Mouse (Mus musculus): ENCODE measurements at regions not wholly inside any gene's neighbourhood (a gene's known extent, or its start where the extent isn't known, plus 50 kb on each side); places are given as distances from the start of the nearest gene placed in this dataset.

GRCm38 (mm10) chr6:11796361-11796760, 110.9 kb downstream of the Ndufa4 start:
- ATAC-seq (replicated peaks; ENCODE audit: low FRiP score, low TSS enrichment, poor library complexity, severe bottlenecking) = no peak

DNA sequence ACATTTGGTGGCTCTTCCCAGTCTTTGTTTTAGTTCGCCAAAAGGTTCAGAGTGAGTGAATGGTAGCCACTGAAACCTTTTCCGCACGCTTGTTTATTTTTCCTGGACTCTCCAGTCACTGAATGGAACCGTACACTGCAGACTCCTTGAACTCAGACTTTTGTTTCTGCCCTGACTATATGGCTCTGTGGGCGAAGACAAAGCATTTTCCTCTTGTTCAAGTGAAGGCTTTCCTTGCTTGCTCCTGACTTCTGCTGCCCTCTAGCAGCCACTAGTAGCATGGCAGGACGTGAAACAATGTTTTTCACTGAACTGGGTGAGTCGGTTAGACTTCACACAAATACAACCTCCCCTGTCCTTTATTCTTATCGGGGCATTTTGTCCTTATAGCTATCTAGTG, 113.9 kb downstream of the Ndufa4 start:
- peak; percentile 97 for ATAC-seq (replicated peaks; ENCODE audit: low FRiP score, low TSS enrichment, poor library complexity, severe bottlenecking)

DNA sequence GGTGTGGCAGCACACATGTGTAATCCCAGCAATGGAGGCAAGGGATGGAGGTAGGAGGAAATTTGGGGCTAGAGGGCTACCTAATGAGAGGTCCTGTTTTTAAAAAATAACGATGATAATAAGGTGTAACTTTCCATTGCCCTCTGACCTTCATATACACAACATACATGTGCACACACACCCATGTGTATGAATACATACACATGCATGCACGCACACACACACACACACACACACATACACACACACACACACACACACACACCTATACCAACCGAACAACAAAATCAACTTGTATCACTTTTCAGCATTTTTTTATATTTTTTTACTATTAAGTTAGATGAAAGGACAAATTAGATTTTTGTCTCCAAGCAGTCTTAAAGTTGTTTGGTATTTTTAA, 115.1 kb downstream of the Ndufa4 start:
- no peak for ATAC-seq (replicated peaks; ENCODE audit: low FRiP score, low TSS enrichment, poor library complexity, severe bottlenecking)

- ATAC-seq (replicated peaks; ENCODE audit: low FRiP score, low TSS enrichment, poor library complexity, severe bottlenecking) = no peak
Observed at GRCm38 (mm10) chr6:11791056-11791455, 116.2 kb downstream of the Ndufa4 start.

DNA sequence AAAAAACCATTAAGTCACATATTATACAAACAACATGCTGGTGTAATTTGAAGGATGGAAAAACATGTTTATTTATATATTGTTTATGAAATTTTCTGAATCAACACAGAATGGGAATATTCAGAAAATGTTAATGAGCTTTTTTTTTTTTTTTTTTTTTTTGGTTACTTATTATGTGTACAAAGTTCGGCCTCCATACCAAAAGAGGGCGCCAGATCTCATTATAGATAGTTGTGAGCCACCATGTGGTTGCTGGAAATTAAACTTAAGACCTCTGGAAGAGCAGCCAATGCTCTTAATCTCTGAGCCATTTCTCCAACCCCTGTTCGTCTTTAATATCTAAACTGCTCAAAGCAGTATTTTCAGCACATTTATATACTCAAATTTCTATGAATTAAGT, 133.3 kb downstream of the Ndufa4 start:
- ATAC-seq (replicated peaks; ENCODE audit: low FRiP score, low TSS enrichment, poor library complexity, severe bottlenecking) = no peak

DNA sequence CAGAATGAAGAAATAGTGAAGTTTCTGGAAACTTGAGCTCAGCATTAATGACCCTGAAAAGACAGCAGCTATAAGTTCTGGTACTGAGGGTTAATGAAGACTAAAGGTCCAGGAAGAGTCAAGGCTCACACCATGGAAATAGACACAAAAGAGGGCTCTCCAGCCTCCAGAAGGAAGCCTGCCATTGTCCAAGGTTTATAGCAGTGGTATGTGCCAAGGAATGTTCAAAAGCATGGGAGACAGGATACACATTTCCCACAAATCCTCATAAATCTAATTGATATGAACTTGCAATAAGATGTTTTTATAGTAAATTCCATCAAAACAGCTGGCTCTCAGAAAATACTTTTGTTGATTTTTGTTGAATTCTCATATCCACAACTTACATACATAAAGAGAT, 144.4 kb downstream of the Ndufa4 start:
- ATAC-seq (replicated peaks; ENCODE audit: low FRiP score, low TSS enrichment, poor library complexity, severe bottlenecking) = no peak

DNA sequence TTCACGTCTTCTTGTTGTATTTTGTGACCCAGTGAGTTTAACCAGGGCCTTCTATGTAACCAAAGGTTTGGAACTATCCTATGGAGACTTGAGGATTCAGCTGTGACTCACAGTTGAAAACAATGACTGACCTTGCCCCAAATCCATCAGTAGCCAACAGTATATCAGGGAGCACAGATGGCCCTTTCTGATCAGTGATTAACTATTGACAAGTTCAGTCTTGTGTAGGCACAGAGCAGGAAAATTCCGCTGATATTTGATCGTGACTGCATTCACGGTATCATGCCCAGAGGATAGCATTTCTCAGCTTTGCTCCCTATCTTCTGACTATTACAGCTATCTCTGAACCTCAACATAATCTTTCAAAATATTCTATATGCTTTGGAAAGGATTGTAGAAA, 169.6 kb downstream of the Ndufa4 start:
- ATAC-seq (replicated peaks; ENCODE audit: low FRiP score, low TSS enrichment, poor library complexity, severe bottlenecking) = peak; percentile 65

DNA sequence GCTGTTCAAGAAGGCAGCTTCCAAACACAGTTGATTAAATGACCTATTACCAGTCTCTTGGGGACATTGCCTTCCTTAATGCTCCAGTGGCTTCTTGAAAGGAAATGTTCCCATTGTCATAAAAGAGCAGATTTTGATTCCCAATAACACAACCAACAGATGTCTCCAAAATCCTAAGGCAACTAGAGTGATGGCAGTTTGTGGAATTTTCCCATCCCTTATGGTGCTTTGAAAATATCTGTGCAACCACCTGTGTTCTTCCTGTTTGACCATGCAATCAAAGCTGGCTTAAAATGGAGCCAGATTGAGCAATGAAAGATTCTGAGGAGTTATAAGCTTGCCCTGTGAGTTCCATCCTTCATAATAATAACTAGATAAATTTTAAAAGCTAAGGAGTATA, 176.2 kb downstream of the Ndufa4 start:
- ATAC-seq (replicated peaks; ENCODE audit: low FRiP score, low TSS enrichment, poor library complexity, severe bottlenecking) = no peak

DNA sequence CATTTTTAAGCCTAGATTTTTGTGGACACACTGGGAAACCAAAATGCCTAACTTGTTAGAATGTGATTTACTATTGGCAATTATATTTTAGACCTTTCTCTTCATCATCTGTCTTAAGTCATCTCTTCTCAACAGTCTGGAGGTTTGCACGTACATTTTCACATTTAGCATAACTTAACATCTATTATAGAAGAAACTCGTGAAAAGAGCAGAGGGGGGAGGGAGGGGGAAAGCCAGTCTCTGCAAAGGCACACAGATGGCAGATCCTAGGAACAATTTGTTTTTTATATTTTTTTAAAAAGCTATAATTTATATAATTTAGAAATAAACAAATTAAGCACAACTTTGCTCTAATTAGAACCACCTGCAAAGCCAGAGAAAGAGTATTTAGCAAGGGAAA, 176.6 kb downstream of the Ndufa4 start:
- no peak for ATAC-seq (replicated peaks; ENCODE audit: low FRiP score, low TSS enrichment, poor library complexity, severe bottlenecking)

DNA sequence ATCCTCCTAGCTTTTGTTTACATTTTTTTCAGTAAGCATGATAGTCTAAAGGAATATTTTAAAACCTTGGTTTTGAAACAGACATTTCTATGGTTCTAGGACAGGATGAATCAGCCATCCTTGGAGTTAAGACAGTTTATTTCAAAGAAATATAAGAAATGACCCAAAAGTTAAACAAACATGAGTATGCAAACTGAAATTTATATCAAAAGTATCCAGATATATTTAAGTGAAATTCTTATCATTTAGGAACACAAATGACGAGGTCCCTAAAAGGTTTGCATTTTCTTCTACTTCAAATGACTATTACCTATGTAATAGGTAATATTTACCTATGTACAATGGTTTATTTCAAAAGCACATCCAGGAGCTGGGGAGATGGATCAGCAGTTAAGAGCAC, 179.5 kb downstream of the Ndufa4 start:
- ATAC-seq (replicated peaks; ENCODE audit: low FRiP score, low TSS enrichment, poor library complexity, severe bottlenecking) = peak; percentile 24

DNA sequence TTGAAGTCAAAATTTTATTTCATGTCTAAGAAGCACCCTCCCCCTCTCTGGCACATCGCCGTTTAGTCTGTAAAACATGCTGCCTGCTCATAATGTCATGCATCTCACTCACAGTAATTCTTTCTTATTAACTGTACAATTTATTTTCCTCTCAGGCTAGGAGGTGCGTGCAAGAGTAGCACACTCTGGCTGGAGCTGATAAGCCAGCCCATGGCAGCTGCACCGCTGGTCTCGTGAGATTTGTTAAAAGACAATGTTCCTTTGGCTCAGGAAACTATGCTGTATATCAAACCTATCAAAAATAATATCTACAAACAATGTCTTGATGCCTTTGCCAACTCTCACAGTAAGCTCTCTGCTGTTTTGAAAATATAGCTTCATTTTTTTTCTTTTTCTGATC, 179.9 kb downstream of the Ndufa4 start:
- ATAC-seq (replicated peaks; ENCODE audit: low FRiP score, low TSS enrichment, poor library complexity, severe bottlenecking) = peak; percentile 100

- no peak for ATAC-seq (replicated peaks; ENCODE audit: low FRiP score, low TSS enrichment, poor library complexity, severe bottlenecking)
Observed at GRCm38 (mm10) chr6:11723519-11723918, 183.8 kb downstream of the Ndufa4 start.

- peak; percentile 85 for ATAC-seq (replicated peaks; ENCODE audit: low FRiP score, low TSS enrichment, poor library complexity, severe bottlenecking)
Observed at GRCm38 (mm10) chr6:11720274-11720673, 187.0 kb downstream of the Ndufa4 start.

DNA sequence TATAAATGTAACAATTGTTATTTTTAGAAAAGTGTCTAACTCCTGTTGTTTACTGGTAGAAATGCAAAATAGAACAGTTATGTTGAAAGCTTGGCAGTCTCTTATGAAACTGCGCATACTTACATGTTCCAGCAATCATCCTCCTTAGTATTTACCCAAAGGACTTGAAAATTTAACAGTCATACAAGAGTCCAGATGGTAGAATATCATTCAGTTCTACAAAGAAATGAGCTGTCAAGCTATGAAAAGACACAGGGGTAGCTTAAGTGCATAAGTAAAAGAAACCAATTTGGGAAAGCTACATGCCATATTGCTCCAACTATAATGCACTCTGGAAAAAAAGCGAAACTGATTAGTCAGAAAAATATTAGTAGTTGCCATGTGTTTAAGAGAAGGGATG, 196.7 kb downstream of the Ndufa4 start:
- ATAC-seq (replicated peaks; ENCODE audit: low FRiP score, low TSS enrichment, poor library complexity, severe bottlenecking) = no peak

DNA sequence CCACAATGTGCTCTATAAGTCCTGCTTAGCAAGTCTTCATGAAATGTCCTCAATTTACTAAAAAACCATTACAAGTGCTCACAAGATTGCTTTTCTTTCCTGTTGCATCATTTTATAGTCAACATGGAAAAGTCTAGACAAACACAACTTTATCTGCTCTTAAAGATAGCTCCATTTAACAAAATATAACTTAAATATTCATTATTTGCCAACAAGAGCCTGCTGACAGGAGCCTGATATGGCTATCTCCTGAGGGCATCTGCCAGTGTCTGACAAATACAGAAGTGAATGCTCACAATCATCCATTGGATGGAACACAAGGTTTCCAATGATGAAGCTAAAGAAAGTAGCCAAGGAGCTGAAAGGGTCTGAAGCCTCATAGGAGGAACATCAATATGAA, 197.8 kb downstream of the Ndufa4 start:
- ATAC-seq (replicated peaks; ENCODE audit: low FRiP score, low TSS enrichment, poor library complexity, severe bottlenecking) = peak; percentile 99
